Mouse (Mus musculus) C2C12 (cell line): ENCODE data around the gene Hectd1. TPM values are rescaled to one million over a fixed set of nuclear protein-coding genes. Genes with fewer than 3 reads are reported as not detected.

ENCODE experiments used
- H3K27me3 ChIP-seq: one replicate; pipeline ENCODE4 v1.6.1; 2011; ENCODE audit not compliant: control insufficient read depth, insufficient read depth, insufficient read length
- H3K36me3 ChIP-seq: one replicate; pipeline ENCODE4 v1.6.1; 2011; ENCODE audit not compliant: control insufficient read depth, insufficient read depth
- H3K4me3 ChIP-seq: one replicate; pipeline ENCODE4 v1.5.1; 2011; ENCODE audit warnings: mild to moderate bottlenecking, control low read depth; ENCODE audit not compliant: poor library complexity, insufficient read depth, severe bottlenecking
- H3K79me2 ChIP-seq: one replicate; pipeline ENCODE4 v1.6.1; 2011; ENCODE audit not compliant: control insufficient read depth, insufficient read depth
- H3K79me3 ChIP-seq: one replicate; pipeline ENCODE4 v1.6.1; 2011; ENCODE audit warnings: low read depth, control low read depth
- H3ac ChIP-seq: one replicate; pipeline ENCODE3; 2011; ENCODE audit warnings: low read depth; ENCODE audit not compliant: control insufficient read depth, insufficient read length
- CEBPB ChIP-seq: IDR thresholded peaks from one replicate; pipeline ENCODE4 v1.6.1; 2011; ENCODE audit warnings: low read depth, mild to moderate bottlenecking, control low read depth, moderate library complexity
- CTCF ChIP-seq: IDR thresholded peaks from one replicate; pipeline ENCODE4 v1.5.1; 2011; ENCODE audit not compliant: control insufficient read depth, insufficient read depth, insufficient read length
- FOSL1 ChIP-seq: IDR thresholded peaks from one replicate; pipeline ENCODE4 v1.8.0; 2011; ENCODE audit warnings: mild to moderate bottlenecking, low read length; ENCODE audit not compliant: poor library complexity, insufficient read depth, severe bottlenecking
- MAX ChIP-seq: IDR thresholded peaks from one replicate; pipeline ENCODE4 v1.6.1; 2011; ENCODE audit warnings: mild to moderate bottlenecking, control low read depth
- MYOD1 ChIP-seq: IDR thresholded peaks from one replicate; pipeline ENCODE4 v1.6.1; 2011; ENCODE audit warnings: low read depth; ENCODE audit not compliant: control insufficient read depth, insufficient read length
- MYOG ChIP-seq: IDR thresholded peaks from one replicate; pipeline ENCODE4 v1.6.1; 2011; ENCODE audit not compliant: control insufficient read depth, insufficient read length; ENCODE audit errors: extremely low read depth
- USF1 ChIP-seq: IDR thresholded peaks from one replicate; pipeline ENCODE4 v1.6.1; 2011; ENCODE audit warnings: low read depth, mild to moderate bottlenecking, control low read depth, moderate library complexity
- polyA plus RNA-seq: library from polyadenylated mRNA; unstranded; fragments of >200 nt; fragmentation: generic; extraction: Trizol; gene quantifications from one replicate; pipeline ENCODE4 v1.2.1, GENCODE M21; 2012; ENCODE audit warnings: missing spikeins

The Hectd1 gene
- polyA plus RNA-seq, 1 experiment = 17.4 TPM

DNA sequence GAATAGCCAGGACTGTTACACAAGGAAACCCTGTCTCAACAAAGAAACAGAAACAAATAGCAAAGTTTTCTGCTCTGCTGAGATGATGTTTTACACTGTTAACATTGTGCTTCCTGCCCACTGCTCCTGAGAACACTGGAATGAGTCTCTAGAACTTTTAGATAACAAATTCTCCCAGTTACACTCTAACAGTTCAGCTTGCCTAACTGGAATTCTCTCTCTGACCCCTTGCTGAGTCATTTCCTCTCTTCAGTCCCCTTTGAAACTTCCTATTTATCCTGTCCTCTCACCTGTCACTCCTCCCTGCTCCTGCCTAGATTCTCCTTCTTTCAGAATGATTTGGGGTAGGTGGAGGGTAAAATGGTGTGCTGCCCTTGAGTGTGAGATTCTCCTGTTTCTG is 135.2 kb downstream of the Hectd1 start:
- peaks cover 20% of the 10 kb centered on the region for H3K79me3 ChIP-seq
- no peaks in the 10 kb centered on the region for H3K36me3 ChIP-seq
- H3ac ChIP-seq = no peak overlapping the region
- no peaks in the 10 kb centered on the region for H3K27me3 ChIP-seq
- no peak overlapping the region for H3K4me3 ChIP-seq
- TF ChIP-seq MAX (no peak), FOSL1 (no peak), MYOD1 (no peak), MYOG (no peak), CEBPB (no peak), CTCF (no peak), USF1 (no peak)
- H3K79me2 ChIP-seq = peaks cover 45% of the 10 kb centered on the region

Other genes starting within 250 kb of the Hectd1 start
- gene Coch, start 236.2 kb downstream of the Hectd1 start, polyA plus RNA-seq = 0.53 TPM
- 10.8 TPM for gene Ap4s1, start 138.5 kb downstream of the Hectd1 start, polyA plus RNA-seq
- gene Strn3, start 137.6 kb downstream of the Hectd1 start, polyA plus RNA-seq = 20.5 TPM
- gene Heatr5a, start 141.8 kb upstream of the Hectd1 start, polyA plus RNA-seq = 14.3 TPM
- 12.4 TPM for gene Dtd2, start 177.0 kb upstream of the Hectd1 start, polyA plus RNA-seq
- gene Gpr33, start 198.5 kb upstream of the Hectd1 start, polyA plus RNA-seq = not detected